Mouse (Mus musculus) macrophage (primary cell): ENCODE data around the gene N4bp3. TPM values are rescaled to one million over a fixed set of nuclear protein-coding genes. Genes with fewer than 3 reads are reported as not detected.

Source experiments
- polyA plus RNA-seq: library from polyadenylated mRNA; stranded (reverse); fragments of 250-400 nt; gene quantifications from 3 replicates; pipeline ENCODE4 v1.2.4, GENCODE M21; 2018; ENCODE audit warnings: inconsistent platforms

N4bp3 gene
- polyA plus RNA-seq, 1 experiment from 2014 or later, result 6.3 TPM

Other genes starting within 250 kb of the N4bp3 start
- 2.9 to 3.6 TPM (median 3.4 TPM) in 3 replicates for gene Phykpl, start 66.1 kb downstream of the N4bp3 start, polyA plus RNA-seq
- 203 to 532 TPM (median 476 TPM) in 3 replicates for gene Hnrnpab, start 44.0 kb downstream of the N4bp3 start, polyA plus RNA-seq
- gene Nhp2, start 31.1 kb downstream of the N4bp3 start, polyA plus RNA-seq, result 45.0 to 125 TPM (median 72.8 TPM) in 3 replicates
- gene Rmnd5b, start 14.9 kb downstream of the N4bp3 start, polyA plus RNA-seq, result 15.5 to 43.6 TPM (median 25.5 TPM) in 3 replicates
- gene D930048N14Rik, start 112 bp upstream of the N4bp3 start, polyA plus RNA-seq, result 0.58 to 4.2 TPM (median 2.0 TPM) in 3 replicates
- 31.2 to 56.1 TPM (median 46.3 TPM) in 3 replicates for gene 0610009B22Rik, start 38.0 kb upstream of the N4bp3 start, polyA plus RNA-seq
- 10.7 to 11.3 TPM (median 10.9 TPM) in 3 replicates for gene Sec24a, start 112.8 kb upstream of the N4bp3 start, polyA plus RNA-seq
- gene Sar1b, start 112.8 kb upstream of the N4bp3 start, polyA plus RNA-seq, result 56.1 to 92.5 TPM (median 74.9 TPM) in 3 replicates
- 30.8 to 37.9 TPM (median 31.3 TPM) in 3 replicates for gene Jade2, start 206.8 kb upstream of the N4bp3 start, polyA plus RNA-seq